Mouse (Mus musculus): ENCODE results near the gene P4ha3. TPM values are rescaled to one million over a fixed set of nuclear protein-coding genes. Genes with fewer than 3 reads are reported as not detected.
"Not testable (repeated sequence)": the region's sequence is repeated elsewhere in the genome, so short reads cannot be mapped to it uniquely, and the experiment has no call there.

The P4ha3 gene
- total RNA-seq (2021): 1 to 10 TPM; 5.7 to 7.7 TPM
- long read RNA-seq, experiment 1, partial matches to known transcripts: 0 of 2 reads
- long read RNA-seq, experiment 1, other reads (novel, unspliced or antisense): 0 of 2 reads
- long read RNA-seq, experiment 2, transcript P4ha3-201 (13 exons, 2,361 nt): major isoform, 6 of 8 reads
- long read RNA-seq, experiment 2, partial matches to known transcripts: 2 of 8 reads
- long read RNA-seq, experiment 2, other reads (novel, unspliced or antisense): 0 of 8 reads

- DNase-seq (ENCODE audit: low spot score in 2 of 2): no peak
These were observed at the start of gene P4ha3 for GRCm38 (mm10) chr7:100285383-100285782. Gene P4ha3, plus strand, starts transcription at chr7:100285520.

- no peak for DNase-seq (ENCODE audit: low spot score in 2 of 2)
These were observed 47.0 kb upstream of the P4ha3 start for GRCm38 (mm10) chr7:100238271-100238670.

GRCm38 (mm10) chr7:100240601-100241000 lies 44.7 kb upstream of the P4ha3 start:
- peak in 1 of 2 experiments; percentile 52 for DNase-seq (ENCODE audit: low spot score in 2 of 2)

- no peak for DNase-seq (ENCODE audit: low spot score in 2 of 2)
These were observed 42.3 kb upstream of the P4ha3 start for GRCm38 (mm10) chr7:100243007-100243406.

GRCm38 (mm10) chr7:100244225-100244624 lies 41.1 kb upstream of the P4ha3 start:
- DNase-seq (ENCODE audit: low spot score in 2 of 2): no peak

DNA sequence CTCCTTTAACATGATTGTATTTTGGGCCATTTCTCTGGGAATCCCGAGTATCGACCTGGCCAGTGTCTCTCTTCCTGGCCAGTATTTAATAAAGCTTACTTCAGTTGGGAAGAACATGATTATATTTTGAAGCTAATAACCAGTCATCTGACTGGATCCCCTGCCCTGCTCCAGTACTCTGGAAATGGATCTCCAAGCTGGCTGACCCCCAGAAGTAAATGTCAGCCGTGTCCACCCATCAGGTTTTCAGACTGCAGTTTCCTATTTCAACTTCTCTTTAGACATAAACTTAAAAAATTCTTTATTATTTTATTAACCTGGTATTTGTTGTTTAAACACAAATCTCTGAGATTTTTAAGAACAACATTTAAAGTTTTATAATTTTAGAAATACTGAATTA lies 40.1 kb upstream of the P4ha3 start:
- DNase-seq (ENCODE audit: low spot score in 2 of 2): no peak

- no peak for DNase-seq (ENCODE audit: low spot score in 2 of 2)
These were observed 34.7 kb upstream of the P4ha3 start for GRCm38 (mm10) chr7:100250667-100251066.

DNA sequence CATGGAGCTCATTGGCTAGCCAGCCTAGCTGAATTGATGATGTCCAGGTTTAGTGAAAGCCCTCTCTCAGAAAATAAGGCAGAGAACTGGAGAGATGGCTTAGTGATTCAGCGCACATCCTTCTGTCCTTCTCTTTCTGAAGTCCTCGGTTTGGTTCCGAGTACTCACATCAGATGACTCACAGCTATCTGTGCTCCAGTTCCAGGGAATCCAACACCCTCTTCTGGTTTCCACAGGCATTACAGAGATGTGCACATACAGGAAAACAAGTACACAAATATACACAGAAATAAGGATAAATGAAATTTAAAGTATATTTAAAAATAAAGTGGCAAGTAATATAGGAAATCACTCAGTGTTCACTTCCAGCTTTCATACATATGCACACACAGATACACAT lies 23.0 kb upstream of the P4ha3 start:
- no peak for DNase-seq (ENCODE audit: low spot score in 2 of 2)

DNA sequence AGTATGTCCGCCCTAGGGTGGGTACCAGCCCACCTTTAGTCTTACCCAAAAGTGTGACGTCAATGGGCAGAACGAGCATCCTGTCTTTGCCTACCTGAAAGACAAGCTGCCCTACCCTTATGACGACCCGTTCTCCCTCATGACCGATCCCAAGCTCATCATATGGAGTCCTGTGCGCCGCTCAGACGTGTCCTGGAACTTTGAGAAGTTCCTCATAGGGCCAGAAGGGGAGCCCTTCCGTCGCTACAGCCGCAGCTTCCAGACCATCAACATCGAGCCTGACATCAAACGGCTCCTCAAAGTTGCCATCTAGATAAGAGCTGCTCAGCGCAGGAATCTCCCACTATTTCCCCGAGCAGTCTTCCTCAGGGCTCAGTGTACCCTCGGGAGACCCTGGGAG lies 20.4 kb upstream of the P4ha3 start:
- DNase-seq (ENCODE audit: low spot score in 2 of 2): not testable (repeated sequence)

GRCm38 (mm10) chr7:100272369-100272768 lies 13.0 kb upstream of the P4ha3 start:
- no peak for DNase-seq (ENCODE audit: low spot score in 2 of 2)

DNA sequence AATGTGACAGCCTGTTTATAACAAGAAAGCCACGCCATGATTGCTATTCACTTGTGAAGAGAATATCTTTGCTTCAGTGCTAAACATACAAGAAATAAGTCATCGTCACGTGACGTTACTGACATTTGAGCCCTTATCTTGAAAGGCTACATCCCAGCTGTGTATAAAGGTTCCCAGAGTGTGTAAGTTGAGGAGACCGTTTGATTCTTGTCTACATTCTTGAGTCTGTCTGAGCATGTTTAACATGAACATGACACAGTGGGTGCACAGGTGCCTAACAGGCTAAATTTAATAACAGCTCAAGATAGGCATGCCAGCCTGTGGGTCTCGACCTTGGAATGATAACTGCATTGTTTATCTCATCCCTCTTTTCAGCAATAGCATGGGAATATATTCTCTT lies 10.8 kb upstream of the P4ha3 start:
- DNase-seq (ENCODE audit: low spot score in 2 of 2): no peak

DNA sequence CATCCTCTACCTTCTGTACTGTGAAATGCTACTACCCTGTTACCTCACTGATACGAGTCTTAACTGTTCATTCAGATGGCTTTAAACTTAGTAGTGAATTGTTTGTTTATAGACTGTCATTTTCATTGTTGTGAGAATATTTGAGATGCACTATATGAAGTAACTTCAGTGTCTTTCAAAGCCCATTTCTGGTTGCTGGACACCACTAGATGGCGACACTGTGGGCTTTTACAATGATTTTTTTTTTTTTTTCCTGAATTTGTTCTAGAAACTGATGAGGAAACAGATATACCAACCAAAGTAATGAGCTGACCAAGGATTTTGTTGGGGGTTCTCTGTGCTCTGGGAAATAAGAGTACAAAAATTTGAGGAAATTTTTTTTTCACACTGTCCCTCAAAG lies 8.9 kb upstream of the P4ha3 start:
- DNase-seq (ENCODE audit: low spot score in 2 of 2): no peak

DNA sequence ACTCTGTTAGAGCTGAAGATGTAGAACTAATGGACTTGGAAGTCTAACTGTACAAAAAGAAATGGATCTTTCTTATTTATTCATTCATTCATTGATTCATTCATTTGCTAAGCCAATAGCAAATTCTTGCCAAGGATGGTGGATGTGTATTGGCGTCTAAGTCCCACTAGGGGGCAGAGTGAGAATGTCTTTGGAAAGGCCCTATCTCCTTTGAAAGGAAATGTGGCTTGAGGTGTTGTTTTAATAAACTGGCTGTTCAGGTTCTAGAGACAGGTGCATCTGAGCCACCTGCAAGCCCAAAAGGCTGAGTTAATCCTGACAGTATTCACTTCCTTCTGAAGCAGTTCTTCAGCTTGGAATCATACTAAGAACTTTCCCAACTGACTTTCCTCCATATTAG lies 5.5 kb upstream of the P4ha3 start:
- peak in 1 of 2 experiments; percentile 62 for DNase-seq (ENCODE audit: low spot score in 2 of 2)

DNA sequence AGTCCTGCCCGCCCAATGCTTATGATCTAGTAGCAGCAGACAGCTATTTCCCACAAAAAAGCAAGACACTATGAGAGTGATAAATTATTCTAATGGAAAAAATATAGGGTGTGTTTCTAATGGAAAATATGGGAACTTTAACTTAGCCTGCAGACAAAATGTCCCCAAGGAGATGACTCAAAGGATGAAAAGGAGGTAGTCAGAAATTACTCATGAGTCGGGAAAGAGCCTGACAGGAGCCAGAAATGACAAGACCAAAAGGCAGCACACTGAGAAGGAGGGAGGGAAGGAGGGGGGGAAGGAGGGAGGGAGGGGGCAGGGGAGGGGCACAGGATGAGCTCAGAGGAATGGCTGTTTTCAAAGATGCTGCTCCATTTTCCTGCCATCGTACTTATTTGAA lies 3.7 kb upstream of the P4ha3 start:
- DNase-seq (ENCODE audit: low spot score in 2 of 2): no peak

- DNase-seq (ENCODE audit: low spot score in 2 of 2): peak in 1 of 2 experiments; percentile 34
These were observed 2.0 kb upstream of the P4ha3 start for GRCm38 (mm10) chr7:100283298-100283697.

GRCm38 (mm10) chr7:100287748-100288578 lies 2.6 kb downstream of the P4ha3 start:
- no peak for DNase-seq (ENCODE audit: low spot score in 2 of 2)

DNA sequence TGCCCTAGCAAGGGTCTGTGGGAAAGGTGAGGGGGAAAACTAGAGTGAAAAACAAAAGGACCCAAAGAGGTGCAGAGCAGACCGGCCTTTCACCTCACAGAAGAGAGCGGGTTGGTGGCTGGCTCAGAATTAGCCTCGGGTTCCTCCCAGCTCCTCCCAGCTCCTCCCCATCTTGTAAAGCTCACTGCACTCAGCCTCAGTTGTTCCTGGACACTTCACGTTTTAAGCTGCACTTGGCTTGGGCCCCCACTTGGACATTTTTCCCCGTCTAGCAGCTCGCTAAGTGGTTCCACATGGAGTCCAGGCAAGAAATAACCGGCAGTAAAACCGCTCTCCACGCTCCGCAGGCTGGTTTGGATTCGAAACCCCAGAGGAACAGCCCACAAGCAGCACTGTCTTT lies 3.3 kb downstream of the P4ha3 start:
- DNase-seq (ENCODE audit: low spot score in 2 of 2): no peak

- no peak for DNase-seq (ENCODE audit: low spot score in 2 of 2)
These were observed 8.2 kb downstream of the P4ha3 start for GRCm38 (mm10) chr7:100293546-100293945.

- DNase-seq (ENCODE audit: low spot score in 2 of 2): peak in 1 of 2 experiments; percentile 51
These were observed 10.4 kb downstream of the P4ha3 start for GRCm38 (mm10) chr7:100295745-100296144.

GRCm38 (mm10) chr7:100296699-100297098 lies 11.4 kb downstream of the P4ha3 start:
- peak in 1 of 2 experiments; percentile 60 for DNase-seq (ENCODE audit: low spot score in 2 of 2)

- no peak for DNase-seq (ENCODE audit: low spot score in 2 of 2)
These were observed 13.7 kb downstream of the P4ha3 start for GRCm38 (mm10) chr7:100298861-100299510.

- DNase-seq (ENCODE audit: low spot score in 2 of 2): no peak
These were observed 16.1 kb downstream of the P4ha3 start for GRCm38 (mm10) chr7:100301390-100301789.

All from layer of hippocampus, postnatal 14 days (tissue).